Mouse (Mus musculus): ENCODE data around the gene Smim22. TPM values are rescaled to one million over a fixed set of nuclear protein-coding genes. Genes with fewer than 3 reads are reported as not detected.

The Smim22 gene
- 2.5 TPM in 1 of 2 replicates, not detected in the other for polyA plus RNA-seq (2015; fragmentation: Nextera tagmentation; extraction: Ambion mirVana)

DNA sequence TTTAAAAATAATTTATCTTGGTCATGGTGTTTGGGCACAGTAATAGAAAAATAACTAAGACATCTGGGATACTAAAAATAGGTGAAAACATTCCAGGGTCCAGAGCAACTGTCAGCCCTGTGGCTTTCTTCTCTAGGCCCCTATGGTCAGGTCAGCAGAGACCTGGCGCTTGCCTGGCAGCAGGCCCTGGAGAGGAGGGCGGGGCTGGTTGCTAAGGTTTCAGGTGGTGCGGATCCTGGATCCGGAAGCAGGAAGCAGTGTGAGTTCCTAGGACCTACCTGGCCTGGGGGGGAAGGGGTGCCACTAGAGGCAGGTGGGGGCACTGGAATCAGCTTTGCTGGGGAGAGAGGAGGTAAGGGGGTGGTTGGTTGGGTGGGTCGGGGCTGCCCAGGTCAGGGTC lies at the start of gene Smim22:
TSS of gene Smim22 (plus strand) at position 222 of the 400 bp plus-strand sequence.
- Histone ChIP-seq H3K4me2 (no peak within 1 kb of the TSS), H3K27me3 (no peaks in the 10 kb centered on the region), H3K4me1 (replicated peaks) (peaks cover 13% of the 10 kb centered on the region), H3K27ac (replicated peaks) (no peak within 1 kb of the TSS), H3K9me3 (no peaks in the 10 kb centered on the region), H3K4me3 (no peak within 1 kb of the TSS), H3K9ac (no peak within 1 kb of the TSS), H3K36me3 (peaks cover 25% of the 10 kb centered on the region)
- WGBS: 60% methylated on average over 5 of the region's 5 CpGs
- ATAC-seq (ENCODE audit: low read depth): no peak

DNA sequence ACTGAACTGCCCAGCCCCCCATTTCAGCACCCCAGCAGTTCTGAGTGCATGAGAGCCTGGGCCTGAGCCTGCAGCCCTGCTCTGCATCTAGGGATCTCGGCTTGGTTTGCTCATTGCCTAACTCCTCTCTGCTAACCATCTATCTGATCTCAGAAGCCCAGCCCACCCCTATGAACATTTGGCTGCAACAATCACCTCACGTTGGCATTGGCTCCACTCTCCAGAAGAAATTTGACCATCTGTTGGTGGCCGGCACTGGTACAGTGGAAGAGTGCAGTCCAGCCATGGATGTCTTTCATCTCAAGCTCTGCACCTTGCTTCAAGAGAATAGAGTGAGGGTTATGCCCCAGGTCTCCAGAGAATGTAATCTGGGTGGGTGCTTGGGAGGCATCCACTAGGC lies 49.6 kb upstream of the Smim22 start:
- H3K27ac ChIP-seq (replicated peaks): no peak overlapping the region
- no peak overlapping the region for H3K4me3 ChIP-seq
- H3K4me1 ChIP-seq (replicated peaks): peaks cover 7% of the 10 kb centered on the region
- 87% methylated on average over 3 of the region's 3 CpGs for WGBS
- H3K9ac ChIP-seq: no peak overlapping the region
- no peak overlapping the region for H3K4me2 ChIP-seq
- peaks cover 64% of the 10 kb centered on the region for H3K36me3 ChIP-seq
- H3K9me3 ChIP-seq: no peaks in the 10 kb centered on the region
- H3K27me3 ChIP-seq: no peaks in the 10 kb centered on the region
- no peak for ATAC-seq (ENCODE audit: low read depth)

DNA sequence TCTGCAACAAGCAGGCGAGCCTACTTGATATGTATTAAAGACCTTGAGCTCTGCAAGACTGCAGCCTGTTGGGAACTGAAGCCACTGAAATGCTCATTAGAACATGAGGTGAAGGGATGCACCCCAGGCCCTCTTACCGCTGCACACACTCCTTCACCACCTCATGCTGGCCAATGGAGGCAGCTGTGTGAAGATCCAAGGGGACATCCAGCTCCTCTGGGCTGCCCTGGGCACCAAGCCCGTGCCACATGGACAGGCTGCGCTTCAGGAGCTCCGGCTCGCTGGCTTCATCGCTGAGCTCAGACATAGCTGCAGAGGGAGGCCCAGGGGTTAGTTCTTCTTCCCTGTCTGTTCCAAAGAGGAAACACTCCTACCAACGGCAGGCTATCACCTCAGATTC lies 46.8 kb upstream of the Smim22 start:
- no peak overlapping the region for H3K4me2 ChIP-seq
- H3K9me3 ChIP-seq: no peaks in the 10 kb centered on the region
- H3K4me3 ChIP-seq: no peak overlapping the region
- ATAC-seq (ENCODE audit: low read depth): no peak
- no peaks in the 10 kb centered on the region for H3K27me3 ChIP-seq
- no peak overlapping the region; the same call in 1 of the 2 replicates for H3K9ac ChIP-seq
- no peak overlapping the region for H3K27ac ChIP-seq (replicated peaks)
- peaks cover 35% of the 10 kb centered on the region for H3K36me3 ChIP-seq
- 88% methylated on average over 8 of the region's 8 CpGs for WGBS
- peaks cover 22% of the 10 kb centered on the region for H3K4me1 ChIP-seq (replicated peaks)

DNA sequence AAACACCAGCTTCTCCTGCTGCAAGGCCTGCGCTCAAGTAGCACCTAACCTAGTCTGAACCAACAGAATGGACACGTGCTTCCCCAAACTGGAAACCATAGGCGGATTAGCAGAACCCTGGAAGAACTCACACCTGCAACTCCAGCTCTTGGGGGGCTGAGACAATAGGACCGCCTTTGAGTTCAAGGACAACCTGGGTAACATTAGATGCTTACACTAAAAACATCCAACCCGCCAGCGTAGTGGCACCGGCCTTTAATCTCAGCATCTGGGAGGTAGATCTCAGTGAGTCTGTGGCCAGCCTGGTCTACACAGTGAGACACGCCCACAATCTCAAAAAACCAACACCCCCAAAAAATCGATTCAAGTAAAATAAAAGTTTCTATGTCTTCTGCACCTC lies 43.7 kb upstream of the Smim22 start:
- Histone ChIP-seq H3K9me3 (no peaks in the 10 kb centered on the region), H3K36me3 (peaks cover 6% of the 10 kb centered on the region; the same call in 1 of the 2 replicates), H3K4me3 (peak overlapping the region; percentile 66), H3K4me2 (peak overlapping the region; percentile 89), H3K27me3 (no peaks in the 10 kb centered on the region), H3K4me1 (replicated peaks) (peaks cover 29% of the 10 kb centered on the region), H3K9ac (peak overlapping the region; percentile 83), H3K27ac (replicated peaks) (no peak overlapping the region)
- 49% methylated on average over 9 of the region's 9 CpGs for WGBS
- ATAC-seq (ENCODE audit: low read depth): no peak

DNA sequence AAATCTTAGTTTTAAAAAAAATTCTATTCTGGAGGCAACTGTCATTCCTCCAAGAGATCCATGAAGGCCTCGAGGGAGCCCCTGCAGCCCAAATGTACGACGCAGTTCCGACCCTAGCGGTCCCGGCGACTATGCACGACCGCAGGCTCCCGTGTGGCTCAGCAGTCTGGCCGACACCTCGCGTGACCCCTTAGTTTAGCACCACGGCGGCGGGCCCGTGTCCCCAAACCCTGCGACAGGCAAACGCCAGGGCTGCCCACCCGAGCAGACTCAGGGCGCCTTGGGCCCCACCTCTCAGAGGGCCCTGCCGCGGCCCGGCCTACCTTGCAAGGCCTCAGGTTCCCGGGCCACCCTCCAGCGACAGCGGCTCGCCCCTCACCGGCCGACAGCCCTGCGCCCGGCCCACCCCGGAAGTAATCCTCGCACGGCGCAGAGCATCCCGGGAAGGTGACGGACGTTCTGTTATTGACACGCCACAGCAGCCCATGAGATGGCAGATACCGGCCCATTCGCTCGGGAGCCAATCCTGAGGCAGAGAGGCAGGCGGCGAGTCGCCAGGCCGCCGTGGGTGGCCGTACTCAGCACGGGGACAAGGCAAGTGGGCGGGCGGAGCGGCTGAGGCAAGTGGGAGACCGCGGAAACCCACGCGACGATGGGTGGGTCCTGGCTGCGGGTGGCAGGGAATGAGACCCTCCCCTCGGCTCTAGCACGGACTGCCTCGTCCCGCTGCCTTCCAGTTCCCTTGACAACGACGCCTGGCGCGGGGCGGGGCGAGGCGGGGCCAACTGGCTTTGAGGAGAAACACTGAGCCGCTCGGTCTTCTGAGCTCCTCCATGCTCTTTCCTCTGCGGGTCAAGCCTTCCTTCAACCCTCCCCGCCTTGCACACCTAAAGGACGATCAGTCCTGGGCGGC lies 43.0 kb upstream of the Smim22 start, which contains the start of gene Anks3:
TSS of gene Anks3 (minus strand) at position 409 of the 913 bp plus-strand sequence.
- Histone ChIP-seq H3K4me2 (peak within 1 kb of the TSS; percentile 89), H3K4me1 (replicated peaks) (peaks cover 29% of the 10 kb centered on the region), H3K4me3 (peak within 1 kb of the TSS; percentile 66), H3K9ac (peak within 1 kb of the TSS; percentile 83), H3K27me3 (no peaks in the 10 kb centered on the region), H3K36me3 (peaks cover 7% of the 10 kb centered on the region; the same call in 1 of the 2 replicates), H3K9me3 (no peaks in the 10 kb centered on the region), H3K27ac (replicated peaks) (peak within 1 kb of the TSS; percentile 84)
- peak; percentile 99 for ATAC-seq (ENCODE audit: low read depth)
- under 1% methylated on average over 72 of the region's 76 CpGs for WGBS

DNA sequence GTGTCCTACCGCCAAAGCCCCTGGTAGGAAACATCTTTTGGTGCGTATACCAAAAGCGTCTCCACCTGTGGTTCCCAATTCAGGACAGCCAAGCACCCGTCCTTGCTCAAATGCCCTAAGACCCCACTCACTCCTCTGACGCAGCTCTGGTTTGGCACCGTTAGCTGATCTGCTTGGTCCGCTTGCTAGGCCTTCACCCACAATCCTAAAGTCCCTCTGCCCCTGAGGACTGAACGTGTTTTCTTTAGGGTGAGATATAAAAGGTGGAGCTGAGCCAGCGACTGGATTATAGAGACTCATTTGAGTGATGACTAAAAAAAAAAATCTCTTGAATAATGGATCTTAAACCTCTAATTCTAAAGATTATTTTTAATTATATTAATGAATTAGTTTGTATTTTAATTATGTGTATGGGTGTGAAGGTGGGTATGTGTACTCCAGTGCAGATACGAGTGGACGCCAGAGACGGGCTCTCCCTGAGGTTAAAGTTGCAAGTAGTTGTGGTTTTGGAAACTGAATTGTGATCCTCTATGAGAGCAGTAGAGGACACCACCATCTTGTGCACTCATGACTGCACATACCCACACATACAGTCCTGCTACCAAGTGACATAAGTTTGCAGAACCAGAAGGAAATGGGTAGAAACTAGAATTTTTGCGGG lies 42.2 kb upstream of the Smim22 start:
- H3K9me3 ChIP-seq: no peaks in the 10 kb centered on the region
- peak; percentile 27 for ATAC-seq (ENCODE audit: low read depth)
- H3K36me3 ChIP-seq: peaks cover 12% of the 10 kb centered on the region; the same call in 1 of the 2 replicates
- peaks cover 29% of the 10 kb centered on the region for H3K4me1 ChIP-seq (replicated peaks)
- peak overlapping the region; percentile 66 for H3K4me3 ChIP-seq
- no peaks in the 10 kb centered on the region for H3K27me3 ChIP-seq
- WGBS: 22% methylated on average over 13 of the region's 13 CpGs
- H3K27ac ChIP-seq (replicated peaks): peak overlapping the region; percentile 84
- peak overlapping the region; percentile 89 for H3K4me2 ChIP-seq
- peak overlapping the region; percentile 83 for H3K9ac ChIP-seq

DNA sequence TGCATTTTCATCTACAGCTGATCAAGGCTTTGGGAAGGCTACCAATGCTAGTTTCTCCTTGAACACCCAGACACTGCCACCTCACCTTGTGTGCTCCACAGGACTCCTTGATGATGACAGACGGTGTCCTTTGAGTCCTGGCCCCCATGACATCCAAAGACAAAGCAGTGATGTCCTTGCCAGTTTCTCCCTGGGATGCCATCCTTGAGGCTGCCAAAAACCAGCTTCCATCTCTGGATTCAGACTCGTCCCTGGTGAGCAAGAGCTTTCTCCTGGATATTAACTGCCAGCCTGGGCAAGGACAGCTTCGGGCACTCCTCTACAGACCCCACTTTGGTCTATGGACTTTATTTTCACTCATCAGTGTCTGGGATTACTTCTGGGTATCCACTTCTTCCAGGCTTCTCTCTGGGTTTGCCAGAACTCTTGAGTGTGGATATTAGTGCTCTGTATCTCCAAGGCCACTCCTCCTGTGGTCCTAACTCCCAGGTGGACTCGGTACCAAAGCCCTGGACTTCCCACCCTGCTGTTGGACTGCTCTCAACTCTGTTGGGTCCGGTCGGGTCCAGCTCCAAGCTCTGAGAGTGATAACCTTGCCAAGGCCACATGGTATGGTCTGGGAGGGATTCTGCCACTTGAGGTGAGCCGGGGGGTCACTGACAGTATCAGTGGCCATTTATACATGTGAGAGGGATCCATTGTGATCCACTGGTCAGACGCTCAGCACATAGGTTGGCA lies 41.5 kb upstream of the Smim22 start:
- Histone ChIP-seq H3K4me2 (peak overlapping the region; percentile 89), H3K9me3 (no peaks in the 10 kb centered on the region), H3K4me1 (replicated peaks) (peaks cover 29% of the 10 kb centered on the region), H3K9ac (no peak overlapping the region; the same call in 1 of the 2 replicates), H3K27me3 (no peaks in the 10 kb centered on the region), H3K4me3 (peak overlapping the region; percentile 66; the same call in 1 of the 2 replicates), H3K36me3 (0 out of 2 replicates have a peak, but pooled peaks cover 6% of the 10 kb centered on the region), H3K27ac (replicated peaks) (no peak overlapping the region)
- ATAC-seq (ENCODE audit: low read depth): no peak
- 93% methylated on average over 8 of the region's 8 CpGs for WGBS

DNA sequence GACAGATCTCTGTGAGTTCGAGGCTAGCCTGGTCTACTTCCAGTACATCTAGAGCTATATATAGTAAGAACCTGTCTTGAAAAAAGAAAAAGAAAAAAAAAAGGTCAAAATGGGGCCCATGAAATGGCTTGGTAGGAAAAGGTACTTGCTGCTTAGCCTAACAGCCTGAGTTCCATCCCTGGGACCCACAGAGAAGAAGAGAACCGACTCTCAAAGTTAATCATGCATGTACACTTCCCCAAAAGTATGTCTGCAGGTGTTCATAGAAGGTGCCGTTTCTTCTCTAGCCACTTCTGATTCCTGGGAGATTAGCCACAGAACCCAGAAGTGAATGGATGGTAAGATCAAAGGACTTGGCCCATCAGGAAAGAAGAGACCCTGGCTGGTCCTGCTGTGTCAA lies 38.7 kb upstream of the Smim22 start:
- Histone ChIP-seq H3K9ac (no peak overlapping the region), H3K27me3 (no peaks in the 10 kb centered on the region), H3K4me3 (no peak overlapping the region), H3K27ac (replicated peaks) (no peak overlapping the region), H3K9me3 (no peaks in the 10 kb centered on the region), H3K4me2 (no peak overlapping the region), H3K4me1 (replicated peaks) (peaks cover 12% of the 10 kb centered on the region), H3K36me3 (peaks cover 14% of the 10 kb centered on the region; the same call in 1 of the 2 replicates)
- no peak for ATAC-seq (ENCODE audit: low read depth)
- WGBS: 76% methylated on average over 3 of the region's 3 CpGs

DNA sequence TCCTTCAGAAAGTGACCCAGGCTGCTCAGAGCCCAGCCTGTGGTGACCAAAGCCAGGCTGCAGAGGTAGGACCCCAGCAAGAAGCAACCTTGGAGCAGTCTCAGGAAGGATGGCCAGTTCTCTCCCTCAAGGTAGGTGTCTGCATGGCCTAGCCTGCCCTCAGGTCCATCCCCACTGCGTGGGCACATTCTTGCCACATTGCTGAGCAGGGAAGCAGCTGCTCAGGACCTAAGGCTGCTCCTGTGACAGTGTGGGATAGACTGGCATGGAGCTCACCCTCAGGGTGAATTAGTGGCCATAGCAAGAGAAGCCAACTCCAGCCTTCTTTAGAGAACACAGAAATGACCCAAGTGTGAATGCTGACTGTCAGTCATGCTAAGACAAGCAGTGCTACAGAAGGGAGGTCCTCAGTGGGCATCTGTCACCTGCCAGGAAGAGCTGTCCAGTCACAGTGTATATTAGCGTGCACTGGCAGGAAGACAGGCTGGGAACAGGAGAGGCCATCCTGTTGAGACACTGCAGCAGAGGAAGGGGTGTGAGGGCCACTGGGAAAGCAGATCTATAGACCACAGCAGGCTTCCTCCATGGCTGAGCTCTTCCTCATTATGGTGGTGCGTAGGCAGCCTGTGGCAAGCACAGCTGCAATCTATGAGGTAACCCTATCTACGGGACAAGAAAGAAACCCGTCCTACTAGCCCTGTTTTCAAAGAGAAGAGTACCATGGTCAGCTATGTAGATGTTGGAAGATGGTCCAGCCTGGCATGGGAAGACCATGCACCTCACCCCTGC lies 37.8 kb upstream of the Smim22 start:
- Histone ChIP-seq H3K9me3 (no peaks in the 10 kb centered on the region), H3K4me2 (no peak overlapping the region), H3K4me1 (replicated peaks) (peaks cover 11% of the 10 kb centered on the region), H3K4me3 (no peak overlapping the region), H3K27me3 (no peaks in the 10 kb centered on the region), H3K9ac (no peak overlapping the region), H3K27ac (replicated peaks) (no peak overlapping the region), H3K36me3 (peaks cover 14% of the 10 kb centered on the region; the same call in 1 of the 2 replicates)
- no peak for ATAC-seq (ENCODE audit: low read depth)
- 90% methylated on average over 5 of the region's 5 CpGs for WGBS

DNA sequence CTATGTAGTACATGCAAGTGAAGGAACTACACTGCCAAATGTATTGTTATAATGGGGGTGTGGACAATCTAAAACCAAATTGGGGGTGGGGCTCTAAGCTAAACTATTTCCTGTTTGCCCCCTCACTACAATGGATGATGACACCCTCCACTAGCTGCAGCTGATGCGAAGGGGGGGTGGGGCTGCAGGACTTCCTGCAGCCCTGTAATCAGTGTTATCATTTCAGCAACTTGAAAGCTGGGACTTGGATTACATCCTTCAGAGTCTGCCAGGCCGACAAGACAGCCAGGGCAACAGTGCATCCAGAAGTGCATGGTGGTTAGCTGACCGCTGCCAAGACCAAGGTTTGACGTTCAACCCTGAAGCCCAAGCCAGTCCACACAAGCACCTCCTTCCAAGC lies 35.5 kb upstream of the Smim22 start:
- no peak for ATAC-seq (ENCODE audit: low read depth)
- H3K27me3 ChIP-seq: no peaks in the 10 kb centered on the region
- peaks cover 14% of the 10 kb centered on the region; the same call in 1 of the 2 replicates for H3K36me3 ChIP-seq
- WGBS: 85% methylated on average over 4 of the region's 4 CpGs
- H3K27ac ChIP-seq (replicated peaks): no peak overlapping the region
- no peaks in the 10 kb centered on the region for H3K9me3 ChIP-seq
- H3K4me3 ChIP-seq: no peak overlapping the region
- H3K9ac ChIP-seq: no peak overlapping the region
- no peak overlapping the region for H3K4me2 ChIP-seq
- no peaks in the 10 kb centered on the region for H3K4me1 ChIP-seq (replicated peaks)

DNA sequence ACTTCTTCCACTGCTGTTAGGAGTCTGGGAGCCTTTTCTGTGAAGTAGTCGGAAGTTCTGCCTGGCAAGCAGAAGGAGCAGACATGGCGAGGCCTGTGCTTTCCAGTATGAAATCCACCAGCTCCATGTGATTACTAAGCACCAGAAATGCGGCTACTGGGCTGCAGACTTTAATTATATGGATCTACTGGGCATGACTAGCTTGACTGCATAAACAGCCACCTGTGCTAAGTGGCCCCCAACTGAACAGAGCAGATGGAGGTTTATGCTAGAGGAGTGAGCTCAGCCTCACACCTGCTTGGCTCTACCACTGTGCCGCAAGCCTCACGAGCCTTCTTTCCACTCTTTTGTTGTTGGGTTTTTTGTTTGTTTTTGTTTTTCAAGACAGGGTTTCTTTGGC lies 32.6 kb upstream of the Smim22 start:
- Histone ChIP-seq H3K4me2 (no peak overlapping the region), H3K27me3 (no peaks in the 10 kb centered on the region), H3K4me1 (replicated peaks) (no peaks in the 10 kb centered on the region), H3K9me3 (no peaks in the 10 kb centered on the region), H3K36me3 (peaks cover 8% of the 10 kb centered on the region; the same call in 1 of the 2 replicates), H3K27ac (replicated peaks) (no peak overlapping the region), H3K4me3 (no peak overlapping the region), H3K9ac (no peak overlapping the region)
- WGBS: 77% methylated on average over 5 of the region's 5 CpGs
- ATAC-seq (ENCODE audit: low read depth): no peak

Data from neural tube, embryonic 13.5 days (tissue).